Mouse (Mus musculus): ENCODE data around the gene Crmp1.

DNA sequence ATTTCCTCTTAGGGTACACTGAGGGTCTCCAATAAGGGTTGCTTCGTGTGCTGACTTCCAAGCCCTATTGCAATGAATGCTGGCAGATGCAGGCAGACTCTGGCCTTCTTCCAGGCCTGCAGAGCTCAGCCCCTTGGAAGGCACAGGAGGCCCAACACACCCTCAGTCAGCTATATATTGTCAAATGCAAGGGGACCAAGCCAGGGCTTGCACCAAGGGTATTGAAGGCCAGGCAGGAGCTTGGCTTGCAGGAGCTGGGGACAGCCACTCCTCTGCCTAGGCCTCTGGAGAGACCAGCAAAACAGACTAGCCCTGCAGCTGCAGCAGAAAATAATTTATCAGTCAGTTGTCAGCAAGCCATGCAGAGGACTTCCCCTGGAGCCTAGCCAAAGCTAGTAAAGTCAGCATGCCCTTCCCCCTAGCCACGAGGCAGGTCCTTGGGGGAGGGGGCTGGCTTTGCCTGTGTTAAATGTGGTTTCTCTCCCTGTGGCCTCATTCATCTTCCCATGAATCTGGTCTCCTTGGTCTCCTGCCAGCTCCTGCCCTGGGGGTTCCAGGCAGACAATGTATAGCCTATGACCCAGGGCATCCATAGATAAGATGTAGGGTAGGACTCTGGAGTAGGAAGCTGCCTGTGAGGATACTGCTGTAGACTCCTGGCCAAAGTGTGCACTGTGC lies 43.6 kb upstream of the Crmp1 start:
- TF ChIP-seq POLR2A (IDR thresholded peaks at IDR 0.05; ENCODE audit: extremely low read depth, insufficient read depth, low read length) (no peak), CTCF (IDR thresholded peaks at IDR 0.05; ENCODE audit: low read depth, low read length) (no peak)
